Mouse (Mus musculus): ENCODE results near the gene Vars.

- no peak for TF ChIP-seq CTCF (IDR thresholded peaks at IDR 0.05; ENCODE audit: low read depth, low read length)
- no peak for TF ChIP-seq GATA1 (IDR thresholded peaks at IDR 0.05; ENCODE audit: borderline replicate concordance, low read length)
- no peak for TF ChIP-seq POLR2AphosphoS5 (IDR thresholded peaks at IDR 0.05; ENCODE audit: insufficient replicate concordance, low read depth, low read length)
These were observed 64.5 kb downstream of the Vars start, which contains the start of gene Ly6g6c for GRCm38 (mm10) chr17:35064951-35065947.
